Mouse (Mus musculus): Measurements from ENCODE around the gene Pttg1. TPM values are rescaled to one million over a fixed set of nuclear protein-coding genes. Genes with fewer than 3 reads are reported as not detected.

Gene Pttg1
- polyA plus RNA-seq, 1 experiment: 11.4 TPM

- H3K36me3 ChIP-seq (ENCODE audit: control insufficient read depth): peaks cover 45% of the 10 kb centered on the region
- H3K4me1 ChIP-seq (ENCODE audit: control insufficient read depth): no peaks in the 10 kb centered on the region
- H3K27me3 ChIP-seq (ENCODE audit: control insufficient read depth): no peaks in the 10 kb centered on the region
- no peaks in the 10 kb centered on the region for H3K9me3 ChIP-seq (ENCODE audit: control insufficient read depth, low read length)
- no peak overlapping the region for H3K4me3 ChIP-seq (replicated peaks)
- no peak for TF ChIP-seq TAL1 (IDR thresholded peaks at IDR 0.05; ENCODE audit: low read length)
- no peak for TF ChIP-seq GATA1 (IDR thresholded peaks at IDR 0.05; ENCODE audit: low read length)
These were observed 8.8 kb downstream of the Pttg1 start for GRCm38 (mm10) chr11:43417201-43417600.

GRCm38 (mm10) chr11:43412771-43413451 is 13.1 kb downstream of the Pttg1 start:
- TF ChIP-seq TAL1 (IDR thresholded peaks at IDR 0.05; ENCODE audit: low read length) (no peak), GATA1 (IDR thresholded peaks at IDR 0.05; ENCODE audit: low read length) (no peak)
- peaks cover 6% of the 10 kb centered on the region for H3K36me3 ChIP-seq (ENCODE audit: control insufficient read depth)
- H3K27me3 ChIP-seq (ENCODE audit: control insufficient read depth): no peaks in the 10 kb centered on the region
- no peaks in the 10 kb centered on the region for H3K4me1 ChIP-seq (ENCODE audit: control insufficient read depth)
- no peak overlapping the region for H3K4me3 ChIP-seq (replicated peaks)
- no peaks in the 10 kb centered on the region for H3K9me3 ChIP-seq (ENCODE audit: control insufficient read depth, low read length)

GRCm38 (mm10) chr11:43411413-43411812 is 14.6 kb downstream of the Pttg1 start:
- TF ChIP-seq TAL1 (IDR thresholded peaks at IDR 0.05; ENCODE audit: low read length) (no peak), GATA1 (IDR thresholded peaks at IDR 0.05; ENCODE audit: low read length) (no peak)
- Histone ChIP-seq H3K4me1 (ENCODE audit: control insufficient read depth) (no peaks in the 10 kb centered on the region), H3K36me3 (ENCODE audit: control insufficient read depth) (no peaks in the 10 kb centered on the region), H3K27me3 (ENCODE audit: control insufficient read depth) (no peaks in the 10 kb centered on the region), H3K9me3 (ENCODE audit: control insufficient read depth, low read length) (no peaks in the 10 kb centered on the region), H3K4me3 (replicated peaks) (no peak overlapping the region)

GRCm38 (mm10) chr11:43410291-43410690 is 15.8 kb downstream of the Pttg1 start:
- no peak overlapping the region for H3K4me3 ChIP-seq (replicated peaks)
- H3K4me1 ChIP-seq (ENCODE audit: control insufficient read depth): no peaks in the 10 kb centered on the region
- H3K9me3 ChIP-seq (ENCODE audit: control insufficient read depth, low read length): no peaks in the 10 kb centered on the region
- TF ChIP-seq GATA1 (IDR thresholded peaks at IDR 0.05; ENCODE audit: low read length) (no peak), TAL1 (IDR thresholded peaks at IDR 0.05; ENCODE audit: low read length) (no peak)
- H3K36me3 ChIP-seq (ENCODE audit: control insufficient read depth): no peaks in the 10 kb centered on the region
- no peaks in the 10 kb centered on the region for H3K27me3 ChIP-seq (ENCODE audit: control insufficient read depth)

- Histone ChIP-seq H3K9me3 (ENCODE audit: control insufficient read depth, low read length) (no peaks in the 10 kb centered on the region), H3K27me3 (ENCODE audit: control insufficient read depth) (no peaks in the 10 kb centered on the region), H3K4me1 (ENCODE audit: control insufficient read depth) (no peaks in the 10 kb centered on the region), H3K36me3 (ENCODE audit: control insufficient read depth) (no peaks in the 10 kb centered on the region), H3K4me3 (replicated peaks) (no peak overlapping the region)
- TF ChIP-seq GATA1 (IDR thresholded peaks at IDR 0.05; ENCODE audit: low read length) (no peak), TAL1 (IDR thresholded peaks at IDR 0.05; ENCODE audit: low read length) (no peak)
These were observed 17.2 kb downstream of the Pttg1 start for GRCm38 (mm10) chr11:43408888-43409287.

GRCm38 (mm10) chr11:43404150-43404807 is 21.8 kb downstream of the Pttg1 start:
- H3K4me1 ChIP-seq (ENCODE audit: control insufficient read depth): no peaks in the 10 kb centered on the region
- no peaks in the 10 kb centered on the region for H3K9me3 ChIP-seq (ENCODE audit: control insufficient read depth, low read length)
- H3K27me3 ChIP-seq (ENCODE audit: control insufficient read depth): no peaks in the 10 kb centered on the region
- no peak overlapping the region for H3K4me3 ChIP-seq (replicated peaks)
- H3K36me3 ChIP-seq (ENCODE audit: control insufficient read depth): no peaks in the 10 kb centered on the region
- TF ChIP-seq GATA1 (IDR thresholded peaks at IDR 0.05; ENCODE audit: low read length) (no peak), TAL1 (IDR thresholded peaks at IDR 0.05; ENCODE audit: low read length) (no peak)

- Histone ChIP-seq H3K4me3 (replicated peaks) (no peak overlapping the region), H3K36me3 (ENCODE audit: control insufficient read depth) (no peaks in the 10 kb centered on the region), H3K4me1 (ENCODE audit: control insufficient read depth) (no peaks in the 10 kb centered on the region), H3K9me3 (ENCODE audit: control insufficient read depth, low read length) (no peaks in the 10 kb centered on the region), H3K27me3 (ENCODE audit: control insufficient read depth) (no peaks in the 10 kb centered on the region)
- TF ChIP-seq GATA1 (IDR thresholded peaks at IDR 0.05; ENCODE audit: low read length) (no peak), TAL1 (IDR thresholded peaks at IDR 0.05; ENCODE audit: low read length) (no peak)
These were observed 25.9 kb downstream of the Pttg1 start for GRCm38 (mm10) chr11:43400131-43400530.

- Histone ChIP-seq H3K27me3 (ENCODE audit: control insufficient read depth) (no peaks in the 10 kb centered on the region), H3K9me3 (ENCODE audit: control insufficient read depth, low read length) (no peaks in the 10 kb centered on the region), H3K36me3 (ENCODE audit: control insufficient read depth) (no peaks in the 10 kb centered on the region), H3K4me1 (ENCODE audit: control insufficient read depth) (no peaks in the 10 kb centered on the region), H3K4me3 (replicated peaks) (no peak overlapping the region)
- no peak for TF ChIP-seq TAL1 (IDR thresholded peaks at IDR 0.05; ENCODE audit: low read length)
- TF ChIP-seq GATA1 (IDR thresholded peaks at IDR 0.05; ENCODE audit: low read length): no peak
These were observed 26.8 kb downstream of the Pttg1 start for GRCm38 (mm10) chr11:43399297-43399696.

- Histone ChIP-seq H3K27me3 (ENCODE audit: control insufficient read depth) (no peaks in the 10 kb centered on the region), H3K4me3 (replicated peaks) (no peak overlapping the region), H3K36me3 (ENCODE audit: control insufficient read depth) (no peaks in the 10 kb centered on the region), H3K4me1 (ENCODE audit: control insufficient read depth) (no peaks in the 10 kb centered on the region), H3K9me3 (ENCODE audit: control insufficient read depth, low read length) (no peaks in the 10 kb centered on the region)
- TF ChIP-seq GATA1 (IDR thresholded peaks at IDR 0.05; ENCODE audit: low read length): no peak
- no peak for TF ChIP-seq TAL1 (IDR thresholded peaks at IDR 0.05; ENCODE audit: low read length)
These were observed 29.4 kb downstream of the Pttg1 start for GRCm38 (mm10) chr11:43396672-43397071.

All from erythroblast, embryonic 14.5 days (primary cell).